Mouse (Mus musculus) heart, adult 2 months (tissue): ENCODE measurements at regions not wholly inside any gene's neighbourhood (a gene's known extent, or its start where the extent isn't known, plus 50 kb on each side); places are given as distances from the start of the nearest gene placed in this dataset.
"Not testable (repeated sequence)": the region's sequence is repeated elsewhere in the genome, so short reads cannot be mapped to it uniquely, and the experiment has no call there.

Experiments used
- DNase-seq, 2 experiments: peaks; one replicate each; pipeline ENCODE4 v3.0.0; 2021
- H3K27ac ChIP-seq: fragments of 200-600 bp; 2 replicates; pipeline ENCODE4 v1.8.1; 2022
- H3K27me3 ChIP-seq: fragments of 200-500 bp; 2 replicates; pipeline ENCODE4 v1.6.1; 2012; ENCODE audit warnings: mild to moderate bottlenecking, low read length, inconsistent platforms, mixed read lengths; ENCODE audit not compliant: control insufficient read depth, insufficient read depth
- H3K36me3 ChIP-seq: fragments of 200-500 bp; 2 replicates; pipeline ENCODE4 v1.6.1; 2012; ENCODE audit warnings: low read length, inconsistent platforms; ENCODE audit not compliant: control insufficient read depth, insufficient read depth
- H3K4me1 ChIP-seq: fragments of 200-500 bp; 2 replicates; pipeline ENCODE4 v1.6.1; 2011; ENCODE audit warnings: low read length; ENCODE audit not compliant: control insufficient read depth, insufficient read depth
- H3K4me3 ChIP-seq: fragments of 200-600 bp; 2 replicates; pipeline ENCODE4 v1.8.1; 2022
- H3K79me2 ChIP-seq: fragments of 200-500 bp; replicated peaks from 2 replicates; pipeline ENCODE4 v1.6.1; 2012; ENCODE audit warnings: mild to moderate bottlenecking, inconsistent platforms, low read length, moderate library complexity, mixed read lengths; ENCODE audit not compliant: control insufficient read depth, insufficient read depth
- H3K9ac ChIP-seq: fragments of 200-500 bp; 2 replicates; pipeline ENCODE4 v1.6.1; 2012; ENCODE audit warnings: low read depth, mild to moderate bottlenecking, control low read depth, inconsistent platforms, low read length, mixed read lengths
- CTCF ChIP-seq: fragments of 200-600 bp; IDR thresholded peaks from 2 replicates; pipeline ENCODE4 v1.8.1; 2022; ENCODE audit warnings: antibody characterized with exemption, mild to moderate bottlenecking, moderate library complexity
- EP300 ChIP-seq: fragments of 200-500 bp; IDR thresholded peaks from 2 replicates; pipeline ENCODE4 v1.6.1; 2011; ENCODE audit warnings: low read depth, low read length, control low read depth; ENCODE audit not compliant: insufficient read depth
- POLR2A ChIP-seq: fragments of 200-500 bp; IDR thresholded peaks from 2 replicates; pipeline ENCODE4 v1.6.1; 2011; ENCODE audit warnings: mild to moderate bottlenecking, low read depth, low read length, control low read depth; ENCODE audit not compliant: insufficient read depth
- WGBS: fragments of 180-500 bp; shearing (Covaris S2); methylation state at CpG from one replicate; pipeline ENCODE4 v1.1.7; 2018; 5-methylcytosine and 5-hydroxymethylcytosine counted together
- intact Hi-C: fragments of 180-260 bp; cut with DNase I; formaldehyde crosslinking; loops from one replicate; pipeline ENCODE4 v1.15.1; 2025

DNA sequence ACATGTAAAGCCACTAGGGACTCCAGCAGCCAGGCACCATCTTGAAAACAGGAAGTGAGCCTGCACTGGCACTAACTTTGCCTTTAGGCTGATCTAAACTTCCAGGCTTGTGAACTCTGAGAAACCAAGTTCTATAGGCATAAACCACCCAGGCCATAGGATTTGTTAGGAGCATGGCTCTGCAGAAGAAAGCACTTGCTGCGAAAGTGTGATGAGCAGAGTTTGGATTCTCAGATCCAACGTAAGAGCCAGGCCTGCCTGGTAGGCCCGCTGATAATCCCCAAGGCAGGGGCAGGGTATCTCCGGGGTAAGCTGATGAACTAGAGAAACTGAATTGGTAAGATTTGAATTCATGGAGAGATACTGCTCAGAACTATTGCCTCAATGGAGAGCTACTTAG, 109.7 kb downstream of the Nr2f2 start:
- no peak overlapping the region for H3K4me3 ChIP-seq
- 95% methylated on average over 4 of the region's 4 CpGs for WGBS
- no peaks in the 10 kb centered on the region for H3K4me1 ChIP-seq
- H3K79me2 ChIP-seq = no peaks in the 10 kb centered on the region
- H3K36me3 ChIP-seq = no peaks in the 10 kb centered on the region
- no peak overlapping the region for H3K9ac ChIP-seq
- intact Hi-C loops = no loop called here
- TF ChIP-seq POLR2A (no peak), CTCF (no peak), EP300 (no peak)
- no peak for DNase-seq
- no peaks in the 10 kb centered on the region for H3K27me3 ChIP-seq
- no peak overlapping the region for H3K27ac ChIP-seq

DNA sequence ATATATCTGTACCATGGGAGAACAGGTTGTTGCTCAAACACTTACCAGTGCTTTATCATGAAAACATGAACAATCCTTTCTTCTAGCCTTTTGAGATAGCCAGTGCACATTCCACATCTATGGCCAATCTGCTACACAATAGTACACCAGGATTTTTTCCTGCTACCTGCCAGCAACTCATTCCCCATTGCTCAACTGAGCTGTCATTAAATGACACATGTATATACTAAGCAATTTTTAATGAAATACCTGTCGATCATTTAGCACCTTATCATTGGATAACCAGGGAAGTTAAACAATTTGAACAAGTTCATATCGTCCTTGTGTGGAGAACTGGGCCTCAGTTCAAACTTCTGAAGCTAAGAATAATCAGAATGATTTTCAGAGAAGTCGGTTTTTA, 111.5 kb downstream of the Nr2f2 start:
- no peak overlapping the region for H3K27ac ChIP-seq
- H3K4me3 ChIP-seq = no peak overlapping the region
- H3K4me1 ChIP-seq = no peaks in the 10 kb centered on the region
- WGBS = 63% methylated on average over 3 of the region's 3 CpGs
- H3K27me3 ChIP-seq = no peaks in the 10 kb centered on the region
- intact Hi-C loops = no loop called here
- H3K9ac ChIP-seq = no peak overlapping the region
- TF ChIP-seq EP300 = no peak
- no peaks in the 10 kb centered on the region for H3K36me3 ChIP-seq
- H3K79me2 ChIP-seq = no peaks in the 10 kb centered on the region
- DNase-seq = no peak

DNA sequence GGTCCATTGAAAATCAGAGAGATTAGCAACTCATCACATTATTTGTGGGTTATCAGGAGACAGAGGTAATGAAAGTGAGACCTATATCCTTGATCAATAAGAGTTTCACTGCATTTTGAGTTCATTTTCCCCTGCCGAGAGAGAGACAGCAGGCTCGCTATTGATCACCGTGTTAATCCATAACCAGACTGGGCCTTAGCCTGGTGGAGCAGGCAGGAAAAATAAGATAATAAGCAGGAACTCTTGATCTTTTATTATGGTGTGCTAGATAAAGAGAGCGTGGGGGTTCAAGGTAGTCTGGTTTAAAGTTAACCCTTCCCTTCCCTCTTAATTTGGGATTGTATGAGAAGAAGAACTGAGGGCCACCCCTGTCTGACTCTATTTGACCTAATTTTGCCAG, 113.3 kb downstream of the Nr2f2 start:
- WGBS = 75% methylated on average over 4 of the region's 4 CpGs
- Histone ChIP-seq H3K27me3 (no peaks in the 10 kb centered on the region), H3K36me3 (no peaks in the 10 kb centered on the region), H3K9ac (no peak overlapping the region), H3K4me3 (no peak overlapping the region), H3K27ac (no peak overlapping the region), H3K79me2 (no peaks in the 10 kb centered on the region), H3K4me1 (no peaks in the 10 kb centered on the region)
- intact Hi-C loops = no loop called here
- TF ChIP-seq EP300 = no peak
- no peak for TF ChIP-seq CTCF
- no peak for TF ChIP-seq POLR2A
- no peak for DNase-seq

DNA sequence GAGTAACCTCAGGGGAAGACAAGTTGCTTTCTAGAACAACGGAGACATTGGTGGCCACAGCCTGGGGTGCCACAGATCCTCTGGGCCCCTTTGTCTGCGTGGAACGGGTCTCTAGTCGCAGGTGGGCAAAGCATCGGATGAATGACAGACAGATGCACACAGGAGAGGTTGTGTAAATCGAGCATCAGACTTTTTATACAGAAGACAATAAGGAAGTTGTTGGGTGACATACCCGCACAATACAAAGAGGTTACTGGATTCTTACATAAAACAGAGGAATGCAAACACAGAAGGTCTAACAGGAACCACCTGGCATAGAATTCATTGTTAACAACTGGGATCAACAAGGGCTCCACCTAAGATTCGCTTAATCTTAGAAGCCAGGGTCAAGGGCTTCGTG, 127.5 kb downstream of the Nr2f2 start:
- 86% methylated on average over 9 of the region's 9 CpGs for WGBS
- intact Hi-C loops, H3K9ac ChIP-seq: not testable (repeated sequence)

DNA sequence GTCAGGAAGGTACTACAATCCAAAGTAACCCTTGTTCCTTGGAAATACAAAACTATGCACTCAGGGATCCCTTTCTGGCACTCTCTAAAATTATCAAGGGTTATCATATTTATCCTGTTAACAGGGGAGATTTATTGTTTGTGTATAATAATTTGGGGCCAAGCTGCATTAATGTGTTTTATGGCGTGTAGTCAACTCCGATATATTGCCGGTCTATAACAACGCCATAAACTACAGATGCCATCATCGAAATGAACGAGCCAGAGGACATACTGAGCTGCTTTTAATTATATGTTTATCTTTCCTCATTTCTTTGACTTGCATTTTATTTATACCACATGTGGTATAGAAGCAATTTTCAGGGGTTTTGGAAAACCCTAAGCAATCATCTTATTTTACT, 147.2 kb downstream of the Nr2f2 start:
- H3K27ac ChIP-seq = no peak overlapping the region
- H3K36me3 ChIP-seq = no peaks in the 10 kb centered on the region
- no peak for DNase-seq
- no peak for TF ChIP-seq CTCF
- TF ChIP-seq POLR2A = no peak
- TF ChIP-seq EP300 = no peak
- no peak overlapping the region for H3K4me3 ChIP-seq
- no peaks in the 10 kb centered on the region for H3K27me3 ChIP-seq
- intact Hi-C loops = no loop called here
- WGBS = 90% methylated on average over 6 of the region's 6 CpGs
- H3K79me2 ChIP-seq = no peaks in the 10 kb centered on the region
- no peaks in the 10 kb centered on the region for H3K4me1 ChIP-seq
- H3K9ac ChIP-seq = no peak overlapping the region

More for the DNA sequence above, 127.5 kb downstream of the Nr2f2 start:
- not testable (repeated sequence) for H3K36me3 ChIP-seq, H3K27ac ChIP-seq, H3K79me2 ChIP-seq, H3K27me3 ChIP-seq, H3K4me1 ChIP-seq, H3K4me3 ChIP-seq, DNase-seq

DNA sequence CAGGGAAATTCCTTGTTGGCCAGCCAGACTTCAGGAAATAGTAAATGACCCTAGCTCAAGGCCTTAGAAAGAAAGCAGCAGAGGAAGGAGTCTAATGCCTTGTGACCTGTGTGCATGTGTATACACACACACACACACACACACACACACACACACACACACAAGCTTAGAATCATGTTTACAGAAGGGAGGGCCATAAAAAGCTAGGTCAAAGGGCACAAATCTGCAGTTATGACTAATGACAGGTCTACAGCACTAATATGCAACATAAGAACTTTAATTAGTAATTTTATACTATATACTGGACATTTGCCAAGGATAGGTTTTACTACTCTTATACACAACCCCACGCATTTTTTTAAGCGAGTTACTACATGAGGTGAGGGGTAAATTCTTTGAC, 149.4 kb downstream of the Nr2f2 start:
- Histone ChIP-seq H3K36me3 (no peaks in the 10 kb centered on the region), H3K4me1 (no peaks in the 10 kb centered on the region), H3K4me3 (no peak overlapping the region), H3K9ac (no peak overlapping the region), H3K79me2 (no peaks in the 10 kb centered on the region), H3K27ac (no peak overlapping the region), H3K27me3 (no peaks in the 10 kb centered on the region)
- TF ChIP-seq POLR2A (no peak), EP300 (no peak), CTCF (no peak)
- DNase-seq = no peak
- intact Hi-C loops = no loop called here
- WGBS = 76% methylated on average over 2 of the region's 2 CpGs
